In genomic region chr2:44126044-44126695, GRCm38 (mm10) we compare ENCODE assay signal across 23 mouse cellular contexts.
"Had no signal": no experiment of that assay in that cellular context is flagged by ENCODE, and none has a peak within 500 bp of the region (broad histone marks: within the 10 kb centered on the region; RNA-seq: fewer than 3 reads in every experiment).

No protein-coding gene starts in this region.

- H3K4me1 ChIP-seq: forebrain, embryonic 15.5 days; heart, embryonic 13.5 days; hindbrain, embryonic 13.5 days; hindbrain, embryonic 15.5 days; liver, embryonic 13.5 days; liver, embryonic 15.5 days had no signal

- H3K27me3 ChIP-seq: forebrain, embryonic 15.5 days; heart, embryonic 13.5 days; heart, embryonic 15.5 days; hindbrain, embryonic 13.5 days; hindbrain, embryonic 15.5 days; limb, embryonic 12.5 days; liver, embryonic 13.5 days; liver, embryonic 15.5 days had no signal

- H3K36me3 ChIP-seq: forebrain, embryonic 15.5 days; heart, embryonic 13.5 days; heart, embryonic 15.5 days; hindbrain, embryonic 13.5 days; hindbrain, embryonic 15.5 days; limb, embryonic 10.5 days; limb, embryonic 12.5 days; liver, embryonic 13.5 days; liver, embryonic 15.5 days had no signal

- DNase-seq: forebrain, postnatal 0 days; gastrocnemius, postnatal 14 days; gastrocnemius, postnatal 36 days; heart, adult 11 months; heart, adult 2 months; heart, postnatal 14 days; heart, postnatal 36 days; liver; liver, embryonic 13.5 days had no signal

- H3K4me2 ChIP-seq: forebrain, embryonic 15.5 days; heart, embryonic 11.5 days; heart, embryonic 13.5 days; heart, embryonic 15.5 days; hindbrain, embryonic 13.5 days; hindbrain, embryonic 15.5 days; limb, embryonic 12.5 days; liver, embryonic 11.5 days; liver, embryonic 13.5 days; liver, embryonic 15.5 days had no signal

- H3K27ac ChIP-seq: forebrain, embryonic 15.5 days; heart, adult 2 months; heart, embryonic 13.5 days; heart, embryonic 15.5 days; hindbrain, embryonic 13.5 days; hindbrain, embryonic 15.5 days; hindbrain, postnatal 0 days; layer of hippocampus, adult 2 months; left cerebral cortex, adult 2 months; limb, embryonic 10.5 days; limb, embryonic 12.5 days; liver, embryonic 13.5 days; liver, embryonic 15.5 days had no signal

- H3K9me3 ChIP-seq: forebrain, embryonic 15.5 days; heart, embryonic 13.5 days; heart, embryonic 15.5 days; hindbrain, embryonic 13.5 days; hindbrain, embryonic 15.5 days; limb, embryonic 10.5 days; limb, embryonic 12.5 days; liver, embryonic 13.5 days; liver, embryonic 15.5 days had no signal

- H3K9ac ChIP-seq: forebrain, embryonic 15.5 days; forebrain, postnatal 0 days; heart, embryonic 13.5 days; heart, embryonic 15.5 days; hindbrain, embryonic 13.5 days; hindbrain, embryonic 15.5 days; limb, embryonic 12.5 days; liver, embryonic 13.5 days; liver, embryonic 15.5 days had no signal

- H3K4me3 ChIP-seq: forebrain, embryonic 15.5 days; heart, adult 2 months; heart, embryonic 13.5 days; heart, embryonic 15.5 days; hindbrain, embryonic 13.5 days; hindbrain, embryonic 15.5 days; layer of hippocampus, adult 2 months; left cerebral cortex, adult 2 months; limb, embryonic 10.5 days; limb, embryonic 12.5 days; liver, embryonic 13.5 days; liver, embryonic 15.5 days had no signal

- ATAC-seq: forebrain, embryonic 15.5 days; forebrain, postnatal 0 days; hindbrain, postnatal 0 days; intestine, embryonic 16.5 days had no signal
